Mouse (Mus musculus): ENCODE measurements around the gene BC049730.

GRCm38 (mm10) chr7:24664301-24664700 is 44.7 kb upstream of the BC049730 start:
- no peak for TF ChIP-seq MAFK (IDR thresholded peaks at IDR 0.05; ENCODE audit: insufficient read depth, low read depth, low read length)
- no peak for TF ChIP-seq HCFC1 (IDR thresholded peaks at IDR 0.05; ENCODE audit: borderline replicate concordance, insufficient read depth, low read length)
- TF ChIP-seq ZC3H11A (IDR thresholded peaks at IDR 0.05; ENCODE audit: borderline replicate concordance, low read depth, low read length): no peak
- no peak for TF ChIP-seq ZNF384 (IDR thresholded peaks at IDR 0.05; ENCODE audit: low read depth, low read length)
- TF ChIP-seq CHD2 (IDR thresholded peaks at IDR 0.05; ENCODE audit: low read depth, low read length): no peak

Data from ES-E14 (cell line).